Mouse (Mus musculus) limb, embryonic 12.5 days (tissue): Measurements from ENCODE around the gene Fthl17f. TPM values are rescaled to one million over a fixed set of nuclear protein-coding genes. Genes with fewer than 3 reads are reported as not detected.
"Not testable (repeated sequence)": the region's sequence is repeated elsewhere in the genome, so short reads cannot be mapped to it uniquely, and the experiment has no call there.

ENCODE experiments used
- ATAC-seq: fragments of 200-750 bp; cut with Nextera tagmentation; 2 replicates; pipeline ENCODE4 v1.8.0; 2017; ENCODE audit warnings: low read depth, moderate TSS enrichment; ENCODE audit not compliant: insufficient number of reproducible peaks, insufficient read depth, low FRiP score, low TSS enrichment
- H3K27ac ChIP-seq: fragments of 300-500 bp; sonication (generic); 2 replicates; pipeline ENCODE4 v1.5.1; 2016; ENCODE audit warnings: mild to moderate bottlenecking, moderate library complexity
- H3K27me3 ChIP-seq: fragments of 300-500 bp; sonication (generic); 2 replicates; pipeline ENCODE4 v1.6.1; 2016; ENCODE audit warnings: mild to moderate bottlenecking, moderate library complexity
- H3K36me3 ChIP-seq: fragments of 300-500 bp; sonication (generic); 2 replicates; pipeline ENCODE4 v1.6.1; 2016; ENCODE audit warnings: mild to moderate bottlenecking, moderate library complexity
- H3K4me1 ChIP-seq: fragments of 300-500 bp; sonication (generic); replicated peaks from 2 replicates; pipeline ENCODE4 v1.6.1; 2016
- H3K4me2 ChIP-seq: fragments of 300-500 bp; sonication (generic); 2 replicates; pipeline ENCODE4 v1.6.1; 2016; ENCODE audit warnings: mild to moderate bottlenecking, moderate library complexity
- H3K4me3 ChIP-seq: fragments of 300-500 bp; sonication (generic); replicated peaks from 2 replicates; pipeline ENCODE4 v1.5.1; 2016; ENCODE audit warnings: mild to moderate bottlenecking
- H3K9ac ChIP-seq: fragments of 300-500 bp; sonication (generic); replicated peaks from 2 replicates; pipeline ENCODE4 v1.6.1; 2016; ENCODE audit warnings: mild to moderate bottlenecking, moderate library complexity
- H3K9me3 ChIP-seq: fragments of 300-500 bp; sonication (generic); 2 replicates; pipeline ENCODE4 v1.6.1; 2016; ENCODE audit warnings: mild to moderate bottlenecking, moderate library complexity
- WGBS: fragments of 180-500 bp; shearing (Covaris S2); methylation state at CpG from one replicate; pipeline ENCODE4 v1.1.7; 2016; 5-methylcytosine and 5-hydroxymethylcytosine counted together
- polyA plus RNA-seq: library from polyadenylated mRNA; unstranded; fragments of >200 nt; fragmentation: Nextera tagmentation; extraction: Ambion mirVana; gene quantifications from 2 replicates; pipeline ENCODE4 v1.2.1, GENCODE M21; 2016

The Fthl17f gene
- not detected in 2 replicates for polyA plus RNA-seq

GRCm38 (mm10) chrX:9062715-9063114, at the start of gene Fthl17f:
Fthl17f (plus strand) TSS chrX:9063015.
- not testable (repeated sequence) for H3K27ac ChIP-seq, H3K4me1 ChIP-seq, H3K36me3 ChIP-seq, H3K9me3 ChIP-seq, H3K27me3 ChIP-seq, ATAC-seq, H3K4me2 ChIP-seq, H3K9ac ChIP-seq, H3K4me3 ChIP-seq
- 89% methylated on average over 11 of the region's 11 CpGs for WGBS

GRCm38 (mm10) chrX:9016079-9016478, 46.7 kb upstream of the Fthl17f start:
- H3K36me3 ChIP-seq = no peaks in the 10 kb centered on the region
- no peak for ATAC-seq
- 71% methylated on average over 1 of the region's 1 CpGs for WGBS

GRCm38 (mm10) chrX:9019481-9019880, 43.3 kb upstream of the Fthl17f start:
- Histone ChIP-seq H3K9ac (no peak overlapping the region), H3K36me3 (no peaks in the 10 kb centered on the region), H3K9me3 (no peaks in the 10 kb centered on the region), H3K27me3 (no peaks in the 10 kb centered on the region), H3K4me2 (no peak overlapping the region), H3K4me3 (no peak overlapping the region), H3K27ac (no peak overlapping the region), H3K4me1 (no peaks in the 10 kb centered on the region)
- no peak for ATAC-seq
- 61% methylated on average over 10 of the region's 10 CpGs for WGBS

More at GRCm38 (mm10) chrX:9016079-9016478, 46.7 kb upstream of the Fthl17f start:
- Histone ChIP-seq H3K27me3 (no peaks in the 10 kb centered on the region), H3K4me1 (no peaks in the 10 kb centered on the region), H3K9ac (no peak overlapping the region), H3K4me2 (no peak overlapping the region), H3K9me3 (no peaks in the 10 kb centered on the region), H3K4me3 (no peak overlapping the region), H3K27ac (no peak overlapping the region)

GRCm38 (mm10) chrX:9033193-9033592, 29.6 kb upstream of the Fthl17f start, which contains the start of gene Fthl17e:
Fthl17e (plus strand) TSS chrX:9033493.
- 57% methylated on average over 1 of the region's 10 CpGs for WGBS
- H3K9ac ChIP-seq, ATAC-seq, H3K27me3 ChIP-seq, H3K27ac ChIP-seq, H3K9me3 ChIP-seq, H3K4me3 ChIP-seq, H3K4me2 ChIP-seq, H3K36me3 ChIP-seq, H3K4me1 ChIP-seq: not testable (repeated sequence)

- not testable (repeated sequence) for ATAC-seq, H3K27me3 ChIP-seq, H3K36me3 ChIP-seq, H3K4me1 ChIP-seq, H3K4me2 ChIP-seq, H3K9me3 ChIP-seq, H3K4me3 ChIP-seq, H3K9ac ChIP-seq, H3K27ac ChIP-seq
- WGBS = 29% methylated on average over 3 of the region's 4 CpGs
These were observed 21.2 kb upstream of the Fthl17f start for GRCm38 (mm10) chrX:9041611-9042010.

GRCm38 (mm10) chrX:9060952-9061351, 1.9 kb upstream of the Fthl17f start:
- H3K27me3 ChIP-seq, H3K9ac ChIP-seq, H3K4me3 ChIP-seq, H3K36me3 ChIP-seq, H3K9me3 ChIP-seq, H3K4me2 ChIP-seq, H3K4me1 ChIP-seq, H3K27ac ChIP-seq, ATAC-seq: not testable (repeated sequence)
- WGBS = 24% methylated on average over 7 of the region's 9 CpGs

- WGBS = 90% methylated on average over 4 of the region's 4 CpGs
- no peaks in the 10 kb centered on the region for H3K4me1 ChIP-seq
- no peak overlapping the region for H3K27ac ChIP-seq
- H3K4me3 ChIP-seq = no peak overlapping the region
- no peaks in the 10 kb centered on the region for H3K27me3 ChIP-seq
- peaks cover 7% of the 10 kb centered on the region; the same call in 1 of the 2 replicates for H3K9me3 ChIP-seq
- H3K9ac ChIP-seq = no peak overlapping the region
- H3K4me2 ChIP-seq = no peak overlapping the region
- no peaks in the 10 kb centered on the region for H3K36me3 ChIP-seq
- ATAC-seq = no peak
These were observed 714 bp upstream of the Fthl17f start for GRCm38 (mm10) chrX:9062101-9062500.

GRCm38 (mm10) chrX:9077699-9078098, 14.9 kb downstream of the Fthl17f start:
- H3K4me1 ChIP-seq, ATAC-seq, H3K4me3 ChIP-seq, H3K36me3 ChIP-seq, H3K9me3 ChIP-seq, H3K27ac ChIP-seq, H3K4me2 ChIP-seq, H3K27me3 ChIP-seq, H3K9ac ChIP-seq: not testable (repeated sequence)
- WGBS = 19% methylated on average over 9 of the region's 10 CpGs

- H3K27ac ChIP-seq, H3K4me3 ChIP-seq, H3K9ac ChIP-seq, H3K4me1 ChIP-seq, H3K27me3 ChIP-seq, H3K9me3 ChIP-seq, ATAC-seq, H3K4me2 ChIP-seq, H3K36me3 ChIP-seq: not testable (repeated sequence)
These were observed 32.3 kb downstream of the Fthl17f start for GRCm38 (mm10) chrX:9095066-9095465.

GRCm38 (mm10) chrX:9104262-9104661, 41.4 kb downstream of the Fthl17f start, which contains the start of gene 4930402K13Rik:
4930402K13Rik (plus strand) TSS chrX:9104562.
- no peaks in the 10 kb centered on the region for H3K9me3 ChIP-seq
- no peak for ATAC-seq
- 93% methylated on average over 6 of the region's 6 CpGs for WGBS

GRCm38 (mm10) chrX:9110381-9110780, 47.6 kb downstream of the Fthl17f start:
- Histone ChIP-seq H3K9me3 (no peaks in the 10 kb centered on the region), H3K4me2 (no peak overlapping the region), H3K27me3 (no peaks in the 10 kb centered on the region), H3K9ac (no peak overlapping the region), H3K4me1 (no peaks in the 10 kb centered on the region), H3K27ac (no peak overlapping the region), H3K4me3 (no peak overlapping the region), H3K36me3 (no peaks in the 10 kb centered on the region)
- no peak for ATAC-seq
- 69% methylated on average over 2 of the region's 2 CpGs for WGBS

More at GRCm38 (mm10) chrX:9104262-9104661, 41.4 kb downstream of the Fthl17f start, which contains the start of gene 4930402K13Rik:
- Histone ChIP-seq H3K27me3 (no peaks in the 10 kb centered on the region), H3K9ac (no peak within 1 kb of the TSS), H3K4me2 (no peak within 1 kb of the TSS), H3K4me1 (no peaks in the 10 kb centered on the region), H3K27ac (no peak within 1 kb of the TSS), H3K36me3 (no peaks in the 10 kb centered on the region), H3K4me3 (no peak within 1 kb of the TSS)
